Mouse (Mus musculus): ENCODE measurements around the gene Cntrl. TPM values are rescaled to one million over a fixed set of nuclear protein-coding genes. Genes with fewer than 3 reads are reported as not detected.

Gene Cntrl
- polyA plus RNA-seq, 1 experiment from 2014 or later, result 22.5 TPM

GRCm38 (mm10) chr2:35160206-35160605 lies 50.9 kb downstream of the Cntrl start:
- Histone ChIP-seq H3K36me3 (ENCODE audit: control insufficient read depth, insufficient read depth, low read length) (peaks cover 87% of the 10 kb centered on the region), H3K4me1 (ENCODE audit: control insufficient read depth in 2 of 2, insufficient read depth in 2 of 2, low read length in 2 of 2) (peaks cover 2 to 11% of the 10 kb centered on the region in 2 experiments; a peak in 3 of 4 replicates), H3K9ac (ENCODE audit: low read length) (no peak overlapping the region), H3K27ac (replicated peaks in 1 of 2; ENCODE audit: control insufficient read depth in 1 of 2, insufficient read depth in 1 of 2, low read depth in 2 of 2, low read length in 2 of 2) (no peak overlapping the region), H3K4me2 (ENCODE audit: low read length) (no peak overlapping the region), H3K27me3 (ENCODE audit: control insufficient read depth, insufficient read depth, low read length) (no peaks in the 10 kb centered on the region), H3K4me3 (ENCODE audit: control insufficient read depth in 1 of 2, insufficient read depth in 1 of 2, low read depth in 1 of 2, low read length in 2 of 2) (no peak overlapping the region), H3K9me3 (ENCODE audit: control insufficient read depth, low read length) (no peaks in the 10 kb centered on the region)
- WGBS, result 49% methylated on average over 5 of the region's 5 CpGs
- ATAC-seq (ENCODE audit: insufficient number of reproducible peaks, insufficient read depth, low FRiP score, low read depth), result no peak

- H3K27ac ChIP-seq (replicated peaks in 1 of 2; ENCODE audit: control insufficient read depth in 1 of 2, insufficient read depth in 1 of 2, low read depth in 2 of 2, low read length in 2 of 2), result no peak overlapping the region
Observed at GRCm38 (mm10) chr2:35161846-35162488, 52.7 kb downstream of the Cntrl start.

DNA sequence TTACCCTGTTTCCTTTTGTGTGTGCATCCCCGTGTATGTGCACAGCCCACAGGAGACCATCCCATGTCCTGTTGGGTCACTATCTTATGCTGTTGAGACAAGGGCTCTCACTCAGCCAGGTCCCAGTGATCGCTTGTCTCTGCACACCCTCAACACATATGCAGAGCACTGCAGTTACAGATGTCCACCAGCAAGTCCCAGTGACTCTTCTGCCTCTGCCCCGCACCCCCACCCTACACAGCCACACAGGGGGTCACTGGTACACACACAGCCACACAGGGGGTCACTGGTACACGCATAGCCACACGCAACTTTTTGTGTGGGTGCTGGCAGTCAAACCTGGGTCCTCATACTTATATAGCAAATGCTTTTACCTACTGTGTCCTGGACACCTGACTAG lies 54.1 kb downstream of the Cntrl start:
- Histone ChIP-seq H3K27me3 (ENCODE audit: control insufficient read depth, insufficient read depth, low read length) (no peaks in the 10 kb centered on the region), H3K4me2 (ENCODE audit: low read length) (no peak overlapping the region), H3K9ac (ENCODE audit: low read length) (no peak overlapping the region), H3K27ac (replicated peaks in 1 of 2; ENCODE audit: control insufficient read depth in 1 of 2, insufficient read depth in 1 of 2, low read depth in 2 of 2, low read length in 2 of 2) (no peak overlapping the region), H3K9me3 (ENCODE audit: control insufficient read depth, low read length) (no peaks in the 10 kb centered on the region), H3K4me1 (ENCODE audit: control insufficient read depth in 2 of 2, insufficient read depth in 2 of 2, low read length in 2 of 2) (no peaks in the 10 kb centered on the region), H3K36me3 (ENCODE audit: control insufficient read depth, insufficient read depth, low read length) (peaks cover 87% of the 10 kb centered on the region), H3K4me3 (ENCODE audit: control insufficient read depth in 1 of 2, insufficient read depth in 1 of 2, low read depth in 1 of 2, low read length in 2 of 2) (no peak overlapping the region)
- WGBS, result 89% methylated on average over 5 of the region's 5 CpGs
- ATAC-seq (ENCODE audit: insufficient number of reproducible peaks, insufficient read depth, low FRiP score, low read depth), result no peak

More at GRCm38 (mm10) chr2:35161846-35162488, 52.7 kb downstream of the Cntrl start:
- no peak overlapping the region for H3K4me2 ChIP-seq (ENCODE audit: low read length)
- ATAC-seq (ENCODE audit: insufficient number of reproducible peaks, insufficient read depth, low FRiP score, low read depth), result no peak
- no peaks in the 10 kb centered on the region for H3K27me3 ChIP-seq (ENCODE audit: control insufficient read depth, insufficient read depth, low read length)
- peaks cover 87% of the 10 kb centered on the region for H3K36me3 ChIP-seq (ENCODE audit: control insufficient read depth, insufficient read depth, low read length)
- no peaks in the 10 kb centered on the region for H3K9me3 ChIP-seq (ENCODE audit: control insufficient read depth, low read length)
- H3K9ac ChIP-seq (ENCODE audit: low read length), result no peak overlapping the region
- peaks cover 2 to 10% of the 10 kb centered on the region in 2 experiments; a peak in 3 of 4 replicates for H3K4me1 ChIP-seq (ENCODE audit: control insufficient read depth in 2 of 2, insufficient read depth in 2 of 2, low read length in 2 of 2)
- no peak overlapping the region for H3K4me3 ChIP-seq (ENCODE audit: control insufficient read depth in 1 of 2, insufficient read depth in 1 of 2, low read depth in 1 of 2, low read length in 2 of 2)
- 60% methylated on average over 4 of the region's 4 CpGs for WGBS

- H3K4me2 ChIP-seq (ENCODE audit: low read length), result no peak overlapping the region
- H3K27ac ChIP-seq (replicated peaks in 1 of 2; ENCODE audit: control insufficient read depth in 1 of 2, insufficient read depth in 1 of 2, low read depth in 2 of 2, low read length in 2 of 2), result no peak overlapping the region
- ATAC-seq (ENCODE audit: insufficient number of reproducible peaks, insufficient read depth, low FRiP score, low read depth), result no peak
- H3K36me3 ChIP-seq (ENCODE audit: control insufficient read depth, insufficient read depth, low read length), result peaks cover 89% of the 10 kb centered on the region
- H3K27me3 ChIP-seq (ENCODE audit: control insufficient read depth, insufficient read depth, low read length), result no peaks in the 10 kb centered on the region
- no peak overlapping the region for H3K9ac ChIP-seq (ENCODE audit: low read length)
- no peaks in the 10 kb centered on the region; a peak in 1 of 4 replicates for H3K4me1 ChIP-seq (ENCODE audit: control insufficient read depth in 2 of 2, insufficient read depth in 2 of 2, low read length in 2 of 2)
- WGBS, result 91% methylated on average over 13 of the region's 13 CpGs
- H3K4me3 ChIP-seq (ENCODE audit: control insufficient read depth in 1 of 2, insufficient read depth in 1 of 2, low read depth in 1 of 2, low read length in 2 of 2), result no peak overlapping the region
- H3K9me3 ChIP-seq (ENCODE audit: control insufficient read depth, low read length), result no peaks in the 10 kb centered on the region
Observed at GRCm38 (mm10) chr2:35165416-35165815, 56.1 kb downstream of the Cntrl start.

DNA sequence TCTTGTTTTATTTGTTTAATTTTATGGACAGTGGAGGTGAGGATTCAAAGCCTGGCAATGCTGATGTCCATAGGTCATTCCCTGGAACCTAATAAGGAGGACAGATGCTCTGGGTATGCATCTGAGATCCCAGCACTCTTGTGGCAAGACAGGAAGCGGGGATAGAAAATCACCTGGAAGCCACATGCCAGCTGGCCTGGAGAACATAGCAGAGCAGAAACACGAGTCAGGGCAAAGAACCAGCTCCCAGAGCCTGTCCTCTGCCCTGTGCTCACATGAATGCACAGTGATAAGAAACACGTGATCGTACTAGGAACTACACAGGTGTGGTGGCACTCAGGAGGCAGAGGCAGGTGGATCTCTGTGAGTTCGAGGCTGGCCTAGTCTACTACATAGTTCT lies 57.5 kb downstream of the Cntrl start:
- Histone ChIP-seq H3K27me3 (ENCODE audit: control insufficient read depth, insufficient read depth, low read length) (no peaks in the 10 kb centered on the region), H3K36me3 (ENCODE audit: control insufficient read depth, insufficient read depth, low read length) (peaks cover 96% of the 10 kb centered on the region), H3K4me1 (ENCODE audit: control insufficient read depth in 2 of 2, insufficient read depth in 2 of 2, low read length in 2 of 2) (peaks cover 8 to 10% of the 10 kb centered on the region in 2 experiments), H3K9me3 (ENCODE audit: control insufficient read depth, low read length) (no peaks in the 10 kb centered on the region), H3K4me2 (ENCODE audit: low read length) (no peak overlapping the region), H3K9ac (ENCODE audit: low read length) (no peak overlapping the region), H3K27ac (replicated peaks in 1 of 2; ENCODE audit: control insufficient read depth in 1 of 2, insufficient read depth in 1 of 2, low read depth in 2 of 2, low read length in 2 of 2) (no peak overlapping the region), H3K4me3 (ENCODE audit: control insufficient read depth in 1 of 2, insufficient read depth in 1 of 2, low read depth in 1 of 2, low read length in 2 of 2) (no peak overlapping the region)
- WGBS, result 84% methylated on average over 5 of the region's 5 CpGs
- ATAC-seq (ENCODE audit: insufficient number of reproducible peaks, insufficient read depth, low FRiP score, low read depth), result no peak

DNA sequence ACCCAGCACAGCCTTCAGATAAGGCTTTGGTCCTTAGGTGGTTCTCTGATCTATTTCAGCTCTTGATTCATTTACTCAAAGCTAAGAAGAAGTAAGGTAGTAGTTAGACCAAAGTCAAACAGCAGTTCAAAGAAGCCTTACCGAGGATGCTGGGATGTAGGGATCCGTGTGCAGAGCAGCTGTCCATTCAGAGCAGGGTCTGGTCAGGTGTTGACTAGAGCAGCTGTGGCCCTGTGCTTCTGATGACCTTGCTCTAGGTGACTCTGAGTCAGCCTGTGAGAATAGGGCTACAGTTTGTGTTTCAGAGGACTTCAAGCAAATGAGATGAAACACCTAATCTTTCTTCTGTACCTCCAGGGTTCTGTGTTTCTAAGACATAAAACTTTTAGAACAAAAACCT lies 60.2 kb downstream of the Cntrl start:
- peaks cover 95% of the 10 kb centered on the region for H3K36me3 ChIP-seq (ENCODE audit: control insufficient read depth, insufficient read depth, low read length)
- no peak for ATAC-seq (ENCODE audit: insufficient number of reproducible peaks, insufficient read depth, low FRiP score, low read depth)
- H3K27me3 ChIP-seq (ENCODE audit: control insufficient read depth, insufficient read depth, low read length), result no peaks in the 10 kb centered on the region
- no peak overlapping the region for H3K4me2 ChIP-seq (ENCODE audit: low read length)
- H3K9ac ChIP-seq (ENCODE audit: low read length), result no peak overlapping the region
- WGBS, result 53% methylated on average over 2 of the region's 2 CpGs
- H3K4me3 ChIP-seq (ENCODE audit: control insufficient read depth in 1 of 2, insufficient read depth in 1 of 2, low read depth in 1 of 2, low read length in 2 of 2), result no peak overlapping the region
- H3K27ac ChIP-seq (replicated peaks in 1 of 2; ENCODE audit: control insufficient read depth in 1 of 2, insufficient read depth in 1 of 2, low read depth in 2 of 2, low read length in 2 of 2), result no peak overlapping the region
- H3K4me1 ChIP-seq (ENCODE audit: control insufficient read depth in 2 of 2, insufficient read depth in 2 of 2, low read length in 2 of 2), result peaks cover 14 to 18% of the 10 kb centered on the region in 2 experiments
- H3K9me3 ChIP-seq (ENCODE audit: control insufficient read depth, low read length), result no peaks in the 10 kb centered on the region

GRCm38 (mm10) chr2:35171341-35171861 lies 62.1 kb downstream of the Cntrl start:
- H3K4me1 ChIP-seq (ENCODE audit: control insufficient read depth in 2 of 2, insufficient read depth in 2 of 2, low read length in 2 of 2), result peaks cover 14 to 18% of the 10 kb centered on the region in 2 experiments
- H3K9ac ChIP-seq (ENCODE audit: low read length), result 0 out of 2 replicates have a peak overlapping the region, but pooled peaks have one; percentile 27
- H3K9me3 ChIP-seq (ENCODE audit: control insufficient read depth, low read length), result no peaks in the 10 kb centered on the region
- H3K4me2 ChIP-seq (ENCODE audit: low read length), result no peak overlapping the region
- no peak overlapping the region for H3K4me3 ChIP-seq (ENCODE audit: control insufficient read depth in 1 of 2, insufficient read depth in 1 of 2, low read depth in 1 of 2, low read length in 2 of 2)
- WGBS, result 59% methylated on average over 10 of the region's 10 CpGs
- H3K27ac ChIP-seq (replicated peaks in 1 of 2; ENCODE audit: control insufficient read depth in 1 of 2, insufficient read depth in 1 of 2, low read depth in 2 of 2, low read length in 2 of 2), result peak overlapping the region; percentile 83 to 85
- ATAC-seq (ENCODE audit: insufficient number of reproducible peaks, insufficient read depth, low FRiP score, low read depth), result peak; percentile 87
- H3K36me3 ChIP-seq (ENCODE audit: control insufficient read depth, insufficient read depth, low read length), result peaks cover 96% of the 10 kb centered on the region
- H3K27me3 ChIP-seq (ENCODE audit: control insufficient read depth, insufficient read depth, low read length), result no peaks in the 10 kb centered on the region

Measured in heart, embryonic 14.5 days (tissue).